Mouse (Mus musculus) intestine, embryonic 15.5 days (tissue): ENCODE measurements around the gene Gm36864. TPM values are rescaled to one million over a fixed set of nuclear protein-coding genes. Genes with fewer than 3 reads are reported as not detected.

Source experiments
- ATAC-seq: fragments of 200-750 bp; cut with Nextera tagmentation; 2 replicates; pipeline ENCODE4 v1.8.0; 2017; ENCODE audit warnings: moderate TSS enrichment, moderate library complexity
- H3K27ac ChIP-seq: fragments of 300-500 bp; sonication (generic); 2 replicates; pipeline ENCODE4 v1.5.1; 2015; ENCODE audit warnings: mild to moderate bottlenecking, inconsistent platforms
- H3K27me3 ChIP-seq: fragments of 300-500 bp; sonication (generic); replicated peaks from 2 replicates; pipeline ENCODE4 v1.6.1; 2015; ENCODE audit warnings: inconsistent platforms
- H3K36me3 ChIP-seq: fragments of 300-500 bp; sonication (generic); 2 replicates; pipeline ENCODE4 v1.6.1; 2015; ENCODE audit warnings: inconsistent platforms
- H3K4me1 ChIP-seq: fragments of 300-500 bp; sonication (generic); replicated peaks from 2 replicates; pipeline ENCODE4 v1.6.1; 2015; ENCODE audit warnings: inconsistent platforms
- H3K4me2 ChIP-seq: fragments of 300-500 bp; sonication (generic); replicated peaks from 2 replicates; pipeline ENCODE4 v1.6.1; 2015; ENCODE audit warnings: mild to moderate bottlenecking, inconsistent platforms
- H3K4me3 ChIP-seq: fragments of 300-500 bp; sonication (generic); replicated peaks from 2 replicates; pipeline ENCODE4 v1.5.1; 2015; ENCODE audit warnings: inconsistent platforms
- H3K9ac ChIP-seq: fragments of 300-500 bp; sonication (generic); 2 replicates; pipeline ENCODE4 v1.6.1; 2015; ENCODE audit warnings: inconsistent platforms
- H3K9me3 ChIP-seq: fragments of 300-500 bp; sonication (generic); 2 replicates; pipeline ENCODE4 v1.6.1; 2016; ENCODE audit warnings: inconsistent platforms
- WGBS: fragments of 180-500 bp; shearing (Covaris S2); methylation state at CpG from one replicate; pipeline ENCODE4 v1.1.7; 2015; 5-methylcytosine and 5-hydroxymethylcytosine counted together
- polyA plus RNA-seq: library from polyadenylated mRNA; unstranded; fragments of >200 nt; fragmentation: Nextera tagmentation; extraction: Ambion mirVana; gene quantifications from 2 replicates; pipeline ENCODE4 v1.2.1, GENCODE M21; 2015

Gm36864 gene
- polyA plus RNA-seq, 1 experiment from 2014 or later = not detected

GRCm38 (mm10) chr7:44287760-44288159, 51.8 kb downstream of the Gm36864 start:
- Histone ChIP-seq H3K9ac (no peak overlapping the region), H3K36me3 (no peaks in the 10 kb centered on the region), H3K27ac (no peak overlapping the region), H3K4me3 (no peak overlapping the region), H3K27me3 (no peaks in the 10 kb centered on the region), H3K9me3 (no peaks in the 10 kb centered on the region), H3K4me2 (no peak overlapping the region), H3K4me1 (no peaks in the 10 kb centered on the region)
- 53% methylated on average over 7 of the region's 7 CpGs for WGBS
- no peak for ATAC-seq

- Histone ChIP-seq H3K9ac (no peak overlapping the region), H3K27ac (no peak overlapping the region), H3K4me3 (no peak overlapping the region), H3K4me1 (no peaks in the 10 kb centered on the region), H3K36me3 (no peaks in the 10 kb centered on the region), H3K4me2 (no peak overlapping the region), H3K9me3 (no peaks in the 10 kb centered on the region), H3K27me3 (no peaks in the 10 kb centered on the region)
- WGBS = 75% methylated on average over 4 of the region's 4 CpGs
- ATAC-seq = no peak
Measured at GRCm38 (mm10) chr7:44290986-44291385, 55.0 kb downstream of the Gm36864 start.

GRCm38 (mm10) chr7:44291418-44291817, 55.4 kb downstream of the Gm36864 start:
- H3K4me1 ChIP-seq = no peaks in the 10 kb centered on the region
- H3K27ac ChIP-seq = no peak overlapping the region
- no peak for ATAC-seq
- no peak overlapping the region for H3K9ac ChIP-seq
- H3K9me3 ChIP-seq = no peaks in the 10 kb centered on the region
- H3K27me3 ChIP-seq = no peaks in the 10 kb centered on the region
- no peaks in the 10 kb centered on the region for H3K36me3 ChIP-seq
- no peak overlapping the region for H3K4me3 ChIP-seq
- H3K4me2 ChIP-seq = no peak overlapping the region
- 53% methylated on average over 4 of the region's 4 CpGs for WGBS

Other genes with a start within 250 kb of the Gm36864 start
- gene Klk1b11, start 240.3 kb upstream of the Gm36864 start, polyA plus RNA-seq = not detected in 2 replicates
- not detected in 2 replicates for gene Klk1b26, start 224.0 kb upstream of the Gm36864 start, polyA plus RNA-seq
- gene Klk1b27, start 183.9 kb upstream of the Gm36864 start, polyA plus RNA-seq = not detected in 2 replicates
- not detected in 2 replicates for gene Klk1b21, start 133.8 kb upstream of the Gm36864 start, polyA plus RNA-seq
- gene Klk1b22, start 123.5 kb upstream of the Gm36864 start, polyA plus RNA-seq = not detected in 2 replicates
- gene Klk1b16, start 99.4 kb upstream of the Gm36864 start, polyA plus RNA-seq = 0.11 TPM in 1 of 2 replicates, not detected in the other
- gene Klk1b24, start 47.9 kb upstream of the Gm36864 start, polyA plus RNA-seq = 0.52 TPM in 1 of 2 replicates, not detected in the other
- 0.38 and 0.51 TPM in 2 replicates for gene Klk1b3, start 38.0 kb upstream of the Gm36864 start, polyA plus RNA-seq
- not detected in 2 replicates for gene Klk1b4, start 28.7 kb upstream of the Gm36864 start, polyA plus RNA-seq
- not detected in 2 replicates for gene Klk1b5, start 20.2 kb upstream of the Gm36864 start, polyA plus RNA-seq
- gene Klk1, start 10.8 kb upstream of the Gm36864 start, polyA plus RNA-seq = 13.1 and 30.8 TPM in 2 replicates
- gene 1700028J19Rik, start 10.5 kb downstream of the Gm36864 start, polyA plus RNA-seq = 1.3 and 1.6 TPM in 2 replicates
- gene 2410002F23Rik, start 10.5 kb downstream of the Gm36864 start, polyA plus RNA-seq = 124 and 127 TPM in 2 replicates
- not detected in 2 replicates for gene Acp4, start 21.2 kb downstream of the Gm36864 start, polyA plus RNA-seq
- gene Gm15517, start 25.3 kb downstream of the Gm36864 start, polyA plus RNA-seq = not detected in 2 replicates
- gene Clec11a, start 70.7 kb downstream of the Gm36864 start, polyA plus RNA-seq = 7.2 and 8.0 TPM in 2 replicates
- 1.7 and 1.9 TPM in 2 replicates for gene Shank1, start 74.1 kb downstream of the Gm36864 start, polyA plus RNA-seq
- 0.90 and 1.9 TPM in 2 replicates for gene Syt3, start 147.9 kb downstream of the Gm36864 start, polyA plus RNA-seq
- 0.48 and 0.99 TPM in 2 replicates for gene 1700008O03Rik, start 149.6 kb downstream of the Gm36864 start, polyA plus RNA-seq
- 0.82 and 0.86 TPM in 2 replicates for gene Lrrc4b, start 192.8 kb downstream of the Gm36864 start, polyA plus RNA-seq
- gene Aspdh, start 229.2 kb downstream of the Gm36864 start, polyA plus RNA-seq = 0.70 and 1.2 TPM in 2 replicates
- gene Josd2, start 231.8 kb downstream of the Gm36864 start, polyA plus RNA-seq = 76.0 and 87.3 TPM in 2 replicates